Mouse (Mus musculus) cerebellum, postnatal 36 days (tissue): ENCODE data around the gene Ipo9.

Source experiments
- DNase-seq, 2 experiments: peaks; one replicate each; pipeline ENCODE4 v3.0.0; 2021 to 2022; ENCODE audit warnings: mixed read lengths in 2 of 2

Gene Ipo9

GRCm38 (mm10) chr1:135429901-135430668 is at the start of gene Ipo9:
Gene Ipo9, minus strand, starts transcription at chr1:135430499.
- DNase-seq: peak; percentile 91 to 95

- DNase-seq: no peak
These were observed 45.2 kb upstream of the Ipo9 start for GRCm38 (mm10) chr1:135475571-135475895.

GRCm38 (mm10) chr1:135474861-135475570 is 44.7 kb upstream of the Ipo9 start:
- DNase-seq: no peak

GRCm38 (mm10) chr1:135472536-135472935 is 42.2 kb upstream of the Ipo9 start:
- DNase-seq: no peak

GRCm38 (mm10) chr1:135471742-135472141 is 41.4 kb upstream of the Ipo9 start:
- DNase-seq: no peak

GRCm38 (mm10) chr1:135470546-135470945 is 40.2 kb upstream of the Ipo9 start:
- no peak for DNase-seq

GRCm38 (mm10) chr1:135467462-135467861 is 37.2 kb upstream of the Ipo9 start:
- no peak for DNase-seq

- DNase-seq: no peak
These were observed 36.6 kb upstream of the Ipo9 start for GRCm38 (mm10) chr1:135466935-135467334.

- DNase-seq: no peak
These were observed 35.4 kb upstream of the Ipo9 start for GRCm38 (mm10) chr1:135465734-135466133.

- no peak for DNase-seq
These were observed 32.4 kb upstream of the Ipo9 start for GRCm38 (mm10) chr1:135462736-135463135.

- DNase-seq: no peak
These were observed 32.0 kb upstream of the Ipo9 start for GRCm38 (mm10) chr1:135462304-135462703.

- peak; percentile 67 to 71 for DNase-seq
These were observed 30.9 kb upstream of the Ipo9 start for GRCm38 (mm10) chr1:135461097-135461730.

GRCm38 (mm10) chr1:135460521-135460920 is 30.2 kb upstream of the Ipo9 start:
- DNase-seq: no peak

GRCm38 (mm10) chr1:135457860-135458259 is 27.6 kb upstream of the Ipo9 start:
- DNase-seq: no peak

- peak; percentile 22 to 28 for DNase-seq
These were observed 22.0 kb upstream of the Ipo9 start for GRCm38 (mm10) chr1:135452259-135452658.

GRCm38 (mm10) chr1:135451419-135451818 is 21.1 kb upstream of the Ipo9 start:
- DNase-seq: no peak

GRCm38 (mm10) chr1:135449876-135450275 is 19.6 kb upstream of the Ipo9 start:
- DNase-seq: no peak

- DNase-seq: no peak
These were observed 18.6 kb upstream of the Ipo9 start for GRCm38 (mm10) chr1:135448940-135449339.

GRCm38 (mm10) chr1:135443506-135443905 is 13.2 kb upstream of the Ipo9 start:
- DNase-seq: no peak

GRCm38 (mm10) chr1:135441861-135442260 is 11.6 kb upstream of the Ipo9 start:
- DNase-seq: no peak

- no peak for DNase-seq
These were observed 10.7 kb upstream of the Ipo9 start for GRCm38 (mm10) chr1:135440986-135441385.

- no peak for DNase-seq
These were observed 8.5 kb upstream of the Ipo9 start for GRCm38 (mm10) chr1:135438801-135439200.

- no peak for DNase-seq
These were observed 5.5 kb upstream of the Ipo9 start for GRCm38 (mm10) chr1:135435823-135436222.

- DNase-seq: no peak
These were observed 344 bp upstream of the Ipo9 start for GRCm38 (mm10) chr1:135430669-135431017.
